Mouse (Mus musculus) liver, postnatal 0 days (tissue): ENCODE measurements around the gene Nudt3.

Experiments
- CTCF ChIP-seq: sonication (generic); IDR thresholded peaks from 2 replicates; pipeline ENCODE4 v1.5.1; 2016; ENCODE audit warnings: antibody characterized with exemption, low read depth
- EP300 ChIP-seq: IDR thresholded peaks from 2 replicates; pipeline ENCODE4 v1.6.1; 2016; ENCODE audit warnings: antibody characterized with exemption, low read depth, mild to moderate bottlenecking

GRCm38 (mm10) chr17:27625455-27626251 is 2.4 kb upstream of the Nudt3 start:
- no peak for TF ChIP-seq CTCF
- no peak for TF ChIP-seq EP300
